Mouse (Mus musculus) myocyte (in vitro differentiated cells): ENCODE measurements at regions not wholly inside any gene's neighbourhood (a gene's known extent, or its start where the extent isn't known, plus 50 kb on each side); places are given as distances from the start of the nearest gene placed in this dataset.

Experiments used
- H3K27me3 ChIP-seq: one replicate; pipeline ENCODE4 v1.6.1; 2011; ENCODE audit not compliant: control insufficient read depth, insufficient read depth, insufficient read length
- H3K36me3 ChIP-seq: one replicate; pipeline ENCODE4 v1.6.1; 2011; ENCODE audit not compliant: control insufficient read depth, insufficient read depth
- H3K4me2 ChIP-seq: one replicate; pipeline ENCODE4 v1.6.1; 2011; ENCODE audit warnings: low read depth, control low read depth
- H3K4me3 ChIP-seq: one replicate; pipeline ENCODE4 v1.5.1; 2011; ENCODE audit warnings: mild to moderate bottlenecking, control low read depth, moderate library complexity
- H3K79me2 ChIP-seq: one replicate; pipeline ENCODE4 v1.6.1; 2011; ENCODE audit not compliant: control insufficient read depth, insufficient read depth
- H3ac ChIP-seq: one replicate; pipeline ENCODE4 v1.6.1; 2011; ENCODE audit not compliant: control insufficient read depth, insufficient read length
- CEBPB ChIP-seq: IDR thresholded peaks from 2 replicates; pipeline ENCODE4 v1.6.1; 2011; ENCODE audit warnings: mild to moderate bottlenecking, moderate library complexity; ENCODE audit not compliant: poor library complexity, insufficient read depth, severe bottlenecking
- E2F4 ChIP-seq: IDR thresholded peaks from one replicate; pipeline ENCODE4 v1.6.1; 2011; ENCODE audit warnings: mild to moderate bottlenecking, control low read depth, moderate library complexity; ENCODE audit not compliant: insufficient read depth
- MAX ChIP-seq: IDR thresholded peaks from one replicate; pipeline ENCODE4 v1.6.1; 2011; ENCODE audit warnings: low read depth, mild to moderate bottlenecking, control low read depth
- MYOD1 ChIP-seq, 3 experiments: IDR thresholded peaks; one replicate each; pipeline ENCODE4 v1.6.1; 2011; ENCODE audit warnings: control low read depth in 2 of 3, low read depth in 2 of 3, mild to moderate bottlenecking in 2 of 3, moderate library complexity in 1 of 3; ENCODE audit not compliant: insufficient read length in 2 of 3, control insufficient read depth in 1 of 3
- MYOG ChIP-seq, 3 experiments: IDR thresholded peaks; one replicate each; pipeline ENCODE4 v1.6.1; 2011; ENCODE audit warnings: control low read depth in 2 of 3, low read depth in 2 of 3, mild to moderate bottlenecking in 2 of 3; ENCODE audit not compliant: insufficient read length in 2 of 3, control insufficient read depth in 1 of 3, insufficient read depth in 1 of 3
- POLR2A ChIP-seq: IDR thresholded peaks from one replicate; pipeline ENCODE4 v1.6.1; 2011; ENCODE audit warnings: low read depth, mild to moderate bottlenecking, control low read depth, moderate library complexity; ENCODE audit not compliant: insufficient read length
- POLR2AphosphoS2 ChIP-seq: IDR thresholded peaks from one replicate; pipeline ENCODE4 v1.6.1; 2011; ENCODE audit warnings: low read depth, control low read depth; ENCODE audit not compliant: insufficient read length
- REST ChIP-seq: IDR thresholded peaks from one replicate; pipeline ENCODE4 v1.6.1; 2011; ENCODE audit warnings: mild to moderate bottlenecking, control low read depth, moderate library complexity; ENCODE audit not compliant: insufficient read depth, insufficient read length
- SRF ChIP-seq: IDR thresholded peaks from one replicate; pipeline ENCODE4 v1.6.1; 2011; ENCODE audit warnings: low read depth; ENCODE audit not compliant: control insufficient read depth, insufficient read length
- TCF12 ChIP-seq: IDR thresholded peaks from one replicate; pipeline ENCODE4 v1.6.1; 2011; ENCODE audit warnings: mild to moderate bottlenecking, control low read depth; ENCODE audit not compliant: poor library complexity, insufficient read depth, severe bottlenecking
- TCF3 ChIP-seq: IDR thresholded peaks from one replicate; pipeline ENCODE4 v1.6.1; 2011; ENCODE audit warnings: low read depth, control low read depth; ENCODE audit not compliant: insufficient read length
- USF1 ChIP-seq: IDR thresholded peaks from one replicate; pipeline ENCODE4 v1.6.1; 2011; ENCODE audit warnings: low read depth, mild to moderate bottlenecking, control low read depth, moderate library complexity

- Histone ChIP-seq H3K4me3 (no peak overlapping the region), H3K36me3 (no peaks in the 10 kb centered on the region), H3ac (no peak overlapping the region), H3K27me3 (no peaks in the 10 kb centered on the region), H3K79me2 (no peaks in the 10 kb centered on the region), H3K4me2 (no peak overlapping the region)
- TF ChIP-seq REST (no peak), MYOG (IDR thresholded peaks at IDR 0.05; ENCODE audit: control insufficient read depth in 1 of 3, insufficient read depth in 1 of 3, insufficient read length in 2 of 3, low read depth in 2 of 3) (no peak), POLR2A (no peak), POLR2AphosphoS2 (no peak), MYOD1 (IDR thresholded peaks at IDR 0.05; ENCODE audit: control insufficient read depth in 1 of 3, insufficient read length in 2 of 3, low read depth in 2 of 3) (no peak), TCF12 (no peak), E2F4 (no peak), TCF3 (no peak), SRF (no peak), MAX (no peak), CEBPB (no peak), USF1 (no peak)
Observed at GRCm38 (mm10) chr12:26551168-26551926, 82.3 kb downstream of the Cmpk2 start.

GRCm38 (mm10) chr12:26547466-26547865 is 78.5 kb downstream of the Cmpk2 start:
- Histone ChIP-seq H3K79me2 (no peaks in the 10 kb centered on the region), H3K4me3 (no peak overlapping the region), H3K36me3 (no peaks in the 10 kb centered on the region), H3K4me2 (no peak overlapping the region), H3ac (no peak overlapping the region), H3K27me3 (no peaks in the 10 kb centered on the region)
- TF ChIP-seq TCF3 (no peak), E2F4 (no peak), TCF12 (no peak)

GRCm38 (mm10) chr12:26546361-26546760 is 77.4 kb downstream of the Cmpk2 start:
- H3K36me3 ChIP-seq: no peaks in the 10 kb centered on the region
- H3K4me3 ChIP-seq: no peak overlapping the region
- no peak for TF ChIP-seq SRF
- TF ChIP-seq MYOD1 (IDR thresholded peaks at IDR 0.05; ENCODE audit: control insufficient read depth in 1 of 3, insufficient read length in 2 of 3, low read depth in 2 of 3): no peak
- no peak for TF ChIP-seq POLR2AphosphoS2
- TF ChIP-seq REST: no peak
- no peak for TF ChIP-seq E2F4
- no peak for TF ChIP-seq MAX
- TF ChIP-seq CEBPB: no peak
- no peak for TF ChIP-seq MYOG (IDR thresholded peaks at IDR 0.05; ENCODE audit: control insufficient read depth in 1 of 3, insufficient read depth in 1 of 3, insufficient read length in 2 of 3, low read depth in 2 of 3)
- no peak for TF ChIP-seq TCF12
- TF ChIP-seq TCF3: no peak
- TF ChIP-seq USF1: no peak
- TF ChIP-seq POLR2A: no peak
- no peak overlapping the region for H3K4me2 ChIP-seq
- H3K27me3 ChIP-seq: no peaks in the 10 kb centered on the region
- H3ac ChIP-seq: no peak overlapping the region
- no peaks in the 10 kb centered on the region for H3K79me2 ChIP-seq

GRCm38 (mm10) chr12:26543463-26543862 is 74.5 kb downstream of the Cmpk2 start:
- no peaks in the 10 kb centered on the region for H3K79me2 ChIP-seq
- H3K36me3 ChIP-seq: no peaks in the 10 kb centered on the region
- TF ChIP-seq REST (no peak), USF1 (no peak), TCF12 (no peak), TCF3 (no peak), POLR2A (no peak), MAX (no peak), POLR2AphosphoS2 (no peak), MYOD1 (IDR thresholded peaks at IDR 0.05; ENCODE audit: control insufficient read depth in 1 of 3, insufficient read length in 2 of 3, low read depth in 2 of 3) (no peak), E2F4 (no peak), SRF (no peak), MYOG (IDR thresholded peaks at IDR 0.05; ENCODE audit: control insufficient read depth in 1 of 3, insufficient read depth in 1 of 3, insufficient read length in 2 of 3, low read depth in 2 of 3) (no peak)
- no peaks in the 10 kb centered on the region for H3K27me3 ChIP-seq
- H3K4me3 ChIP-seq: no peak overlapping the region
- no peak overlapping the region for H3K4me2 ChIP-seq
- no peak overlapping the region for H3ac ChIP-seq

GRCm38 (mm10) chr12:26542451-26542850 is 73.4 kb downstream of the Cmpk2 start:
- no peaks in the 10 kb centered on the region for H3K36me3 ChIP-seq
- H3K4me3 ChIP-seq: no peak overlapping the region
- H3K27me3 ChIP-seq: no peaks in the 10 kb centered on the region
- H3ac ChIP-seq: no peak overlapping the region
- TF ChIP-seq POLR2A: no peak
- TF ChIP-seq E2F4: no peak
- TF ChIP-seq POLR2AphosphoS2: no peak
- TF ChIP-seq TCF12: no peak
- no peaks in the 10 kb centered on the region for H3K79me2 ChIP-seq
- H3K4me2 ChIP-seq: no peak overlapping the region
